Mouse (Mus musculus): ENCODE measurements around the gene Rxra.

GRCm38 (mm10) chr2:27676106-27676477 lies at the start of gene Rxra:
- TF ChIP-seq POLR2A (IDR thresholded peaks at IDR 0.05; ENCODE audit: insufficient read depth, low read depth, low read length) (no peak), CTCF (IDR thresholded peaks at IDR 0.05; ENCODE audit: insufficient read depth, low read depth, low read length) (no peak)
